Comparison of ENCODE assay signal across 15 mouse cellular contexts in the genomic region with DNA sequence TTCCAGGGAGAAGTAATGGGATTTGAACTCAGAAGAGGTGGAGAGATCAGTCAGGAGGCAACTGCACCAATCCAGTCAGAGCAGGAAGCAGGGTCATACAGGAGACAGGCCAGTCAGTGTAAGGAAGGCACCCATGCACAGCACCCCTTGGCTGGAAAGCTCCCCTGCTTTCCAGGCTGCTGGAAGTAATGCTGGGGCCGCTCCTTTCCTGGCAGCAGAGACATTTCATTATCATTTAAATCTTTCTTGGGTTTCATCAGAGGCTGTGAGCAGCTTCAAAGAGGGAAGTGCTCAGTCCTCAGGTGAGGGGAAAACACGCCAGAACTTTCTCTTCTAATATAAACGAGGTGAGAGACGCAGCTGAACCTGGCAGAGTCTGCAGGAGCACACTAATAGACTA.
DNase-seq lines count a peak whose midpoint lies in the region; ATAC-seq and TF ChIP-seq lines count a peak whose summit lies in the region.
"Had no signal": no experiment of that assay in that cellular context is flagged by ENCODE, and none has a peak within 500 bp of the region (broad histone marks: within the 10 kb centered on the region; RNA-seq: fewer than 3 reads in every experiment).

No protein-coding gene starts in this region.

- no peaks in the 10 kb centered on the region for H3K9me3 ChIP-seq in embryonic facial prominence, embryonic 13.5 days
- H3K9me3 ChIP-seq in hindbrain, embryonic 14.5 days (ENCODE audit: control insufficient read depth, low read length) = no peaks in the 10 kb centered on the region
- no peaks in the 10 kb centered on the region for H3K9me3 ChIP-seq in midbrain, postnatal 0 days (ENCODE audit: low read length)
- H3K9me3 ChIP-seq: lung, embryonic 15.5 days; stomach, embryonic 15.5 days had no signal

- ATAC-seq in embryonic facial prominence, embryonic 13.5 days (ENCODE audit: insufficient number of reproducible peaks, insufficient read depth, low FRiP score, low TSS enrichment, low read depth) = no peak
- ATAC-seq in hindbrain, embryonic 14.5 days (ENCODE audit: low FRiP score) = no peak
- ATAC-seq in midbrain, postnatal 0 days (ENCODE audit: low FRiP score) = 0 out of 2 replicates have a peak, but pooled peaks have one; percentile 3
- ATAC-seq: inflammation-experienced regulatory T-cells, adult 6 months had no signal

- no peaks in the 10 kb centered on the region for H3K36me3 ChIP-seq in embryonic facial prominence, embryonic 13.5 days
- H3K36me3 ChIP-seq in hindbrain, embryonic 14.5 days (replicated peaks; ENCODE audit: control insufficient read depth, insufficient read depth) = no peaks in the 10 kb centered on the region
- H3K36me3 ChIP-seq in midbrain, postnatal 0 days (ENCODE audit: insufficient read depth, low read length) = no peaks in the 10 kb centered on the region
- H3K36me3 ChIP-seq: heart, embryonic 13.5 days; lung, embryonic 15.5 days; stomach, embryonic 15.5 days had no signal

- H3K4me2 ChIP-seq in embryonic facial prominence, embryonic 13.5 days = no peak overlapping the region
- no peak overlapping the region for H3K4me2 ChIP-seq in hindbrain, embryonic 14.5 days (replicated peaks)
- no peak overlapping the region for H3K4me2 ChIP-seq in midbrain, postnatal 0 days (ENCODE audit: low read depth, low read length, poor library complexity, severe bottlenecking)
- H3K4me2 ChIP-seq: heart, embryonic 13.5 days; lung, embryonic 15.5 days; stomach, embryonic 15.5 days had no signal

- H3K9ac ChIP-seq in embryonic facial prominence, embryonic 13.5 days = no peak overlapping the region
- H3K9ac ChIP-seq in hindbrain, embryonic 14.5 days = no peak overlapping the region
- H3K9ac ChIP-seq in midbrain, postnatal 0 days (replicated peaks; ENCODE audit: low read length, poor library complexity, severe bottlenecking) = no peak overlapping the region
- H3K9ac ChIP-seq: heart, embryonic 13.5 days; lung, embryonic 15.5 days; stomach, embryonic 15.5 days had no signal

- no peak for TF ChIP-seq CTCF in left cerebral cortex, adult 2 months (IDR thresholded peaks at IDR 0.05)
- TF ChIP-seq CTCF in midbrain, postnatal 0 days (IDR thresholded peaks at IDR 0.05) = no peak

- no peaks in the 10 kb centered on the region for H3K27me3 ChIP-seq in embryonic facial prominence, embryonic 13.5 days
- no peaks in the 10 kb centered on the region for H3K27me3 ChIP-seq in hindbrain, embryonic 14.5 days (ENCODE audit: control insufficient read depth, insufficient read depth, low read length)
- no peaks in the 10 kb centered on the region for H3K27me3 ChIP-seq in midbrain, postnatal 0 days (ENCODE audit: insufficient read depth, low read length)
- H3K27me3 ChIP-seq: lung, embryonic 15.5 days; stomach, embryonic 15.5 days had no signal

- H3K4me1 ChIP-seq in embryonic facial prominence, embryonic 13.5 days = peaks cover 25% of the 10 kb centered on the region
- H3K4me1 ChIP-seq in hindbrain, embryonic 14.5 days (replicated peaks; ENCODE audit: control insufficient read depth, insufficient read depth, low read length) = peaks cover 33% of the 10 kb centered on the region
- peaks cover 26% of the 10 kb centered on the region for H3K4me1 ChIP-seq in midbrain, postnatal 0 days (ENCODE audit: insufficient read depth, low read length)
- H3K4me1 ChIP-seq: lung, embryonic 15.5 days; megakaryocyte, embryonic 14.5 days had no signal

- intact Hi-C loops in left cerebral cortex, adult 2 months (cut with DNase I) = no loop called here
- intact Hi-C loops in left cerebral cortex, postnatal 36 days (cut with DNase I) = no loop called here
- intact Hi-C loops in left cerebral cortex, postnatal 10 days (cut with DNase I) = no loop called here

- H3K4me3 ChIP-seq in left cerebral cortex, adult 2 months = no peak overlapping the region
- H3K4me3 ChIP-seq in embryonic facial prominence, embryonic 13.5 days = no peak overlapping the region
- no peak overlapping the region for H3K4me3 ChIP-seq in hindbrain, embryonic 14.5 days (replicated peaks; ENCODE audit: low read length)
- H3K4me3 ChIP-seq in midbrain, postnatal 0 days (ENCODE audit: low read depth, low read length) = no peak overlapping the region
- H3K4me3 ChIP-seq: heart, embryonic 13.5 days; lung, embryonic 15.5 days; megakaryocyte, embryonic 14.5 days; stomach, embryonic 15.5 days had no signal

- WGBS in embryonic facial prominence, embryonic 13.5 days = 30% methylated on average over 4 of the region's 4 CpGs
- 32% methylated on average over 4 of the region's 4 CpGs for WGBS in hindbrain, embryonic 14.5 days
- 18% methylated on average over 4 of the region's 4 CpGs for WGBS in midbrain, postnatal 0 days

- DNase-seq in left cerebral cortex, adult 2 months (ENCODE audit: extremely low spot score in 1 of 2, low spot score in 2 of 2) = no peak
- no peak for DNase-seq in left cerebral cortex, postnatal 36 days (ENCODE audit: low spot score in 2 of 2)
- no peak for DNase-seq in hindbrain, embryonic 14.5 days (ENCODE audit: low spot score)
- no peak for DNase-seq in midbrain, postnatal 0 days (ENCODE audit: low spot score)
- DNase-seq in testis, postnatal 14 days (ENCODE audit: low spot score) = no peak
- no peak for DNase-seq in thymus, postnatal 0 days (ENCODE audit: low spot score)
- no peak for DNase-seq in left cerebral cortex, postnatal 10 days (ENCODE audit: extremely low spot score in 1 of 2, low spot score in 2 of 2)
- DNase-seq: cerebellum, postnatal 14 days; gastrocnemius, postnatal 10 days had no signal

- H3K27ac ChIP-seq in left cerebral cortex, adult 2 months = peak overlapping the region; percentile 19; the same call in 1 of the 2 replicates
- 0 out of 2 replicates have a peak overlapping the region, but pooled peaks have one; percentile 1 for H3K27ac ChIP-seq in embryonic facial prominence, embryonic 13.5 days
- peak overlapping the region; percentile 82 for H3K27ac ChIP-seq in hindbrain, embryonic 14.5 days
- peak overlapping the region; percentile 77 for H3K27ac ChIP-seq in midbrain, postnatal 0 days (ENCODE audit: low read depth, low read length)
- H3K27ac ChIP-seq: heart, embryonic 13.5 days; lung, embryonic 15.5 days; stomach, embryonic 15.5 days had no signal

Comparison
In these comparisons a context has a peak if more than half of its experiments do, and no peak if none do; other contexts are left out.
1. H3K27ac ChIP-seq: peak in every context shown above with its lines; median percentile 82 in hindbrain, embryonic 14.5 days; 77 in midbrain, postnatal 0 days; 19 in left cerebral cortex, adult 2 months; 1 in embryonic facial prominence, embryonic 13.5 days.